Mouse (Mus musculus): ENCODE data around the gene Saal1.

DNA sequence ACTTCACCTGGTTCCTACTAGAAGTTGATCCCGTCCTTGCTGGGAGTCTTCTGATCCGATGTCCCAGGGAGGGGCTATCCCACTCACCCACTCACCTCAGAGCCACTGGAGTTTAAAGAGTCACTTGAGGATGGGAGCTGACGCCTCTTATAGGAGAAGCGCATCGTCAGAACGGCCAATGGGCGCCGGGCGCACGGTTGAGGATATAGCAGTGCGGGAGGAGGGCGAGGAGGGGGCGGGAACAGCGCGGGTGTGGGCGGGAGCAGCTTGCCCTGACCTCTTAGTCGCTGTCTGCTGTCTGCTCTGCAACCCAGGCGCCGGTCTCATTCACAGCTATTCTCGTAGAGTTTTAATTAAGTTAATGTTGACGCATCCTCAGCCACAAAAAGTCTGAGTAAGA, 43.2 kb downstream of the Saal1 start:
- TF ChIP-seq EP300 (IDR thresholded peaks at IDR 0.05) (no peak), CTCF (IDR thresholded peaks at IDR 0.05) (no peak)
